Mouse (Mus musculus) MEL-GATA-1-ER (cell line): ENCODE measurements around the gene Slc9a5.

Experiments
- DNase-seq: peaks from one replicate; pipeline ENCODE4 v3.0.0-alpha.2; 2012; ENCODE audit warnings: low read depth; ENCODE audit errors: extremely low read depth

Slc9a5 gene

GRCm38 (mm10) chr8:105354549-105354948 lies 5.9 kb downstream of the Slc9a5 start:
- no peak for DNase-seq

GRCm38 (mm10) chr8:105355179-105356024 lies 6.8 kb downstream of the Slc9a5 start:
- no peak for DNase-seq

- no peak for DNase-seq
Observed at GRCm38 (mm10) chr8:105356681-105357080, 8.0 kb downstream of the Slc9a5 start.

GRCm38 (mm10) chr8:105359208-105359607 lies 10.6 kb downstream of the Slc9a5 start:
- DNase-seq: no peak

GRCm38 (mm10) chr8:105359646-105360045 lies 11.0 kb downstream of the Slc9a5 start:
- DNase-seq: no peak

- DNase-seq: no peak
Observed at GRCm38 (mm10) chr8:105361751-105362702, 13.4 kb downstream of the Slc9a5 start.

GRCm38 (mm10) chr8:105367107-105367506 lies 18.5 kb downstream of the Slc9a5 start:
- peak; percentile 17 for DNase-seq

GRCm38 (mm10) chr8:105372473-105372872 lies 23.8 kb downstream of the Slc9a5 start:
- no peak for DNase-seq

- DNase-seq: no peak
Observed at GRCm38 (mm10) chr8:105373032-105373431, 24.4 kb downstream of the Slc9a5 start, which contains the start of gene Plekhg4. Gene Plekhg4, plus strand, starts transcription at chr8:105373274.

GRCm38 (mm10) chr8:105374513-105374966 lies 25.9 kb downstream of the Slc9a5 start:
- DNase-seq: no peak

GRCm38 (mm10) chr8:105378673-105379072 lies 30.0 kb downstream of the Slc9a5 start:
- DNase-seq: no peak

GRCm38 (mm10) chr8:105380308-105380707 lies 31.7 kb downstream of the Slc9a5 start:
- DNase-seq: no peak

GRCm38 (mm10) chr8:105384070-105384469 lies 35.4 kb downstream of the Slc9a5 start:
- peak; percentile 6 for DNase-seq

- DNase-seq: no peak
Observed at GRCm38 (mm10) chr8:105387151-105387550, 38.5 kb downstream of the Slc9a5 start.

GRCm38 (mm10) chr8:105389096-105389495 lies 40.5 kb downstream of the Slc9a5 start:
- no peak for DNase-seq

GRCm38 (mm10) chr8:105393089-105393787 lies 44.6 kb downstream of the Slc9a5 start:
- DNase-seq: no peak

GRCm38 (mm10) chr8:105393915-105394314 lies 45.3 kb downstream of the Slc9a5 start:
- no peak for DNase-seq

- DNase-seq: peak; percentile 39
Observed at GRCm38 (mm10) chr8:105397747-105398146, 49.1 kb downstream of the Slc9a5 start.

- no peak for DNase-seq
Observed at GRCm38 (mm10) chr8:105400016-105400415, 51.4 kb downstream of the Slc9a5 start.

- no peak for DNase-seq
Observed at GRCm38 (mm10) chr8:105403467-105403866, 54.8 kb downstream of the Slc9a5 start.

GRCm38 (mm10) chr8:105404496-105404895 lies 55.9 kb downstream of the Slc9a5 start:
- no peak for DNase-seq
